Mouse (Mus musculus) CH12.LX (cell line): Measurements from ENCODE around the gene Cebpg. TPM values are rescaled to one million over a fixed set of nuclear protein-coding genes. Genes with fewer than 3 reads are reported as not detected.
A peak's percentile ranks its signal among the peaks of the same experiment; 100 is the strongest.

Experiments
- DNase-seq: peaks from one replicate; pipeline ENCODE4 v3.0.0-alpha.2; 2013; ENCODE audit errors: extremely low read depth
- H3K27ac ChIP-seq: 2 replicates; pipeline ENCODE4 v1.5.1; 2012; ENCODE audit warnings: low read depth, mild to moderate bottlenecking, control low read depth, moderate library complexity; ENCODE audit not compliant: insufficient read depth
- H3K27me3 ChIP-seq: replicated peaks from 2 replicates; pipeline ENCODE3; 2012; ENCODE audit warnings: inconsistent platforms
- H3K36me3 ChIP-seq, 2 experiments: replicated peaks in 1 of 2; 2 replicates each; pipeline versions ENCODE3 to v1.6.1; 2012; ENCODE audit warnings: inconsistent platforms in 1 of 2, low read length in 1 of 2, mild to moderate bottlenecking in 1 of 2, mixed read lengths in 1 of 2, moderate library complexity in 1 of 2; ENCODE audit not compliant: control insufficient read depth in 1 of 2, insufficient read depth in 1 of 2
- H3K4me1 ChIP-seq, 2 experiments: 2 replicates each; pipeline ENCODE4 v1.6.1; 2012; ENCODE audit warnings: inconsistent platforms in 1 of 2, moderate library complexity in 1 of 2; ENCODE audit not compliant: insufficient read depth in 2 of 2, control insufficient read depth in 1 of 2
- H3K4me2 ChIP-seq: 2 replicates; pipeline ENCODE4 v1.6.1; 2012; ENCODE audit warnings: low read depth, mild to moderate bottlenecking, control low read depth; ENCODE audit not compliant: poor library complexity, insufficient read depth, severe bottlenecking
- H3K4me3 ChIP-seq, 3 experiments: fragments of 150-350 bp in 1 of 3; sonication (generic) in 1 of 3; replicated peaks in 1 of 3; 2 replicates each; pipeline versions ENCODE3 to v1.5.1; 2011 to 2012; ENCODE audit warnings: low read depth in 2 of 3, low read length in 2 of 3, mild to moderate bottlenecking in 2 of 3, moderate library complexity in 2 of 3, control low read depth in 1 of 3, improper control_type of control experiment in 1 of 3, inconsistent platforms in 1 of 3, mixed read lengths in 1 of 3; ENCODE audit not compliant: poor library complexity in 1 of 3
- H3K79me2 ChIP-seq: replicated peaks from 2 replicates; pipeline ENCODE4 v1.6.1; 2012; ENCODE audit warnings: mild to moderate bottlenecking, moderate library complexity; ENCODE audit not compliant: control insufficient read depth, poor library complexity, insufficient read depth, severe bottlenecking; ENCODE audit errors: extremely low read depth
- H3K9ac ChIP-seq: 2 replicates; pipeline ENCODE4 v1.6.1; 2012; ENCODE audit warnings: low read depth, mild to moderate bottlenecking, control low read depth, moderate library complexity; ENCODE audit not compliant: insufficient read depth
- H3K9me3 ChIP-seq: replicated peaks from 2 replicates; pipeline ENCODE3; 2012; ENCODE audit warnings: low read length, inconsistent platforms, mixed read lengths
- BHLHE40 ChIP-seq: IDR thresholded peaks from 2 replicates; pipeline ENCODE4 v1.6.1; 2011; ENCODE audit warnings: mild to moderate bottlenecking, low read depth, low read length, improper control_type of control experiment
- CHD2 ChIP-seq: IDR thresholded peaks from 2 replicates; pipeline ENCODE4 v1.6.1; 2011; ENCODE audit warnings: low read length, improper control_type of control experiment
- CTCF ChIP-seq, 2 experiments: IDR thresholded peaks in 1 of 2; conservative IDR thresholded peaks in 1 of 2; 2 replicates each; pipeline ENCODE4 v1.5.1; 2011 to 2012; ENCODE audit warnings: low read depth in 2 of 2, low read length in 2 of 2, improper control_type of control experiment in 1 of 2, inconsistent platforms in 1 of 2, mild to moderate bottlenecking in 1 of 2, moderate library complexity in 1 of 2
- E2F4 ChIP-seq: IDR thresholded peaks from 2 replicates; pipeline ENCODE4 v1.6.1; 2011; ENCODE audit warnings: low read depth, low read length, improper control_type of control experiment; ENCODE audit not compliant: insufficient replicate concordance
- ELF1 ChIP-seq: IDR thresholded peaks from 2 replicates; pipeline ENCODE4 v1.6.1; 2014; ENCODE audit warnings: low read depth, mild to moderate bottlenecking, inconsistent platforms, low read length, improper control_type of control experiment
- EP300 ChIP-seq: IDR thresholded peaks from 2 replicates; pipeline ENCODE4 v1.6.1; 2011; ENCODE audit warnings: low read length, improper control_type of control experiment
- HCFC1 ChIP-seq: IDR thresholded peaks from 2 replicates; pipeline ENCODE4 v1.6.1; 2012; ENCODE audit warnings: low read depth, mild to moderate bottlenecking, inconsistent platforms, low read length, improper control_type of control experiment
- MAFK ChIP-seq: IDR thresholded peaks from 2 replicates; pipeline ENCODE4 v1.6.1; 2011; ENCODE audit warnings: low read length, improper control_type of control experiment; ENCODE audit not compliant: insufficient replicate concordance
- MXI1 ChIP-seq: IDR thresholded peaks from 2 replicates; pipeline ENCODE4 v1.6.1; 2011; ENCODE audit warnings: mild to moderate bottlenecking, low read depth, low read length, improper control_type of control experiment
- MYC ChIP-seq: IDR thresholded peaks from 2 replicates; pipeline ENCODE4 v1.6.1; 2011; ENCODE audit warnings: low read depth, mild to moderate bottlenecking, improper control_type of control experiment, low read length
- NELFE ChIP-seq: IDR thresholded peaks from 2 replicates; pipeline ENCODE4 v1.6.1; 2011; ENCODE audit warnings: low read depth, low read length, improper control_type of control experiment
- NRF1 ChIP-seq: IDR thresholded peaks from 2 replicates; pipeline ENCODE4 v1.6.1; 2014; ENCODE audit warnings: low read depth, mild to moderate bottlenecking, inconsistent platforms, low read length, improper control_type of control experiment, moderate library complexity
- POLR2A ChIP-seq: IDR thresholded peaks from 2 replicates; pipeline ENCODE4 v1.6.1; 2011; ENCODE audit warnings: low read depth, mild to moderate bottlenecking, improper control_type of control experiment, low read length
- RAD21 ChIP-seq: IDR thresholded peaks from 2 replicates; pipeline ENCODE4 v1.6.1; 2011; ENCODE audit warnings: low read depth, mild to moderate bottlenecking, low read length, improper control_type of control experiment, moderate library complexity
- RCOR1 ChIP-seq: conservative IDR thresholded peaks from 2 replicates; pipeline ENCODE4 v1.6.1; 2012; ENCODE audit warnings: low read depth, mild to moderate bottlenecking, inconsistent platforms, low read length, improper control_type of control experiment
- SMC3 ChIP-seq: IDR thresholded peaks from 2 replicates; pipeline ENCODE4 v1.6.1; 2011; ENCODE audit warnings: low read depth, low read length, improper control_type of control experiment
- TBP ChIP-seq: conservative IDR thresholded peaks from 2 replicates; pipeline ENCODE4 v1.6.1; 2011; ENCODE audit warnings: low read depth, low read length, improper control_type of control experiment
- TCF12 ChIP-seq: IDR thresholded peaks from 2 replicates; pipeline ENCODE4 v1.6.1; 2014; ENCODE audit warnings: low read depth, mild to moderate bottlenecking, inconsistent platforms, low read length, improper control_type of control experiment
- ZMIZ1 ChIP-seq: IDR thresholded peaks from 2 replicates; pipeline ENCODE4 v1.6.1; 2012; ENCODE audit warnings: low read depth, mild to moderate bottlenecking, inconsistent platforms, low read length, improper control_type of control experiment
- ZNF384 ChIP-seq: IDR thresholded peaks from 2 replicates; pipeline ENCODE4 v1.6.1; 2012; ENCODE audit warnings: low read depth, low read length, improper control_type of control experiment, inconsistent platforms
- dilution Hi-C: fragments of 300-500 bp; cut with MboI; formaldehyde crosslinking; loops from 2 replicates; pipeline ENCODE4 v1.14.3; 2020; ENCODE audit warnings: low sequenced_read_pairs; ENCODE audit not compliant: extremely low pct_unique_long_range_greater_than_20kb, extremely low pct_ligation_motif_present
- in situ Hi-C: fragments of 300-500 bp; cut with MboI; formaldehyde crosslinking; loops from 3 replicates; pipeline ENCODE4 v1.14.3; 2019; ENCODE audit warnings: low sequenced_read_pairs, low pct_ligation_motif_present, low pct_unique_long_range_greater_than_20kb, mixed read lengths
- polyA plus RNA-seq: library from polyadenylated mRNA; unstranded; fragments of >175 nt; gene quantifications from 2 replicates; pipeline ENCODE4 v1.2.1, GENCODE M21; 2012; ENCODE audit warnings: low read depth; ENCODE audit not compliant: insufficient read length
- total RNA-seq, 2 experiments: library from RNA; depleted of rRNA; stranded (reverse); fragments of 300-350 nt in 1 of 2; fragments of >200 nt in 1 of 2; gene quantifications; 2 replicates each; pipeline ENCODE4 v1.2.3; 2012 to 2014

The Cebpg gene
- total RNA-seq (2012; rRNA removed) (23.6 and 34.6 TPM in 2 replicates), total RNA-seq (2014; rRNA removed) (25.3 and 27.0 TPM in 2 replicates), polyA plus RNA-seq (19.9 and 23.5 TPM in 2 replicates)

- dilution Hi-C loops, result no loop called here
- in situ Hi-C loops, result no loop called here
- DNase-seq, result peak; percentile 83
Measured at GRCm38 (mm10) chr7:35056436-35056864, at the start of gene Cebpg. Cebpg (minus strand) TSS chr7:35056573.

GRCm38 (mm10) chr7:35099528-35099927 is 43.2 kb upstream of the Cebpg start:
- H3K79me2 ChIP-seq, result no peaks in the 10 kb centered on the region
- TF ChIP-seq BHLHE40 (no peak), MAFK (no peak), ZNF384 (no peak), E2F4 (no peak), MYC (no peak), SMC3 (no peak), RAD21 (no peak)
- dilution Hi-C loops (no loop called here), in situ Hi-C loops (no loop called here)
- H3K4me3 ChIP-seq, result no peak overlapping the region
- peaks cover 6% of the 10 kb centered on the region for H3K9me3 ChIP-seq
- H3K27ac ChIP-seq, result no peak overlapping the region
- H3K4me2 ChIP-seq, result no peak overlapping the region
- DNase-seq, result no peak
- peaks cover 3 to 5% of the 10 kb centered on the region in 2 experiments; a peak in 3 of 4 replicates for H3K4me1 ChIP-seq
- no peaks in the 10 kb centered on the region for H3K36me3 ChIP-seq
- H3K9ac ChIP-seq, result no peak overlapping the region
- no peaks in the 10 kb centered on the region for H3K27me3 ChIP-seq

More at GRCm38 (mm10) chr7:35056436-35056864, at the start of gene Cebpg:
- peaks cover 5% of the 10 kb centered on the region for H3K9me3 ChIP-seq
- H3K9ac ChIP-seq, result peak within 1 kb of the TSS; percentile 99
- H3K79me2 ChIP-seq, result peaks cover 44% of the 10 kb centered on the region
- no peaks in the 10 kb centered on the region for H3K27me3 ChIP-seq
- H3K4me1 ChIP-seq, result peaks cover 3 to 45% of the 10 kb centered on the region in 2 experiments; a peak in 3 of 4 replicates
- no peak for TF ChIP-seq CTCF (conservative IDR thresholded peaks at IDR 0.05 in 1 of 2, IDR thresholded peaks at IDR 0.05 in 1 of 2; ENCODE audit: low read depth in 2 of 2, low read length in 2 of 2)
- TF ChIP-seq ELF1, result peak; percentile 64
- TF ChIP-seq NELFE, result peak; percentile 78; the same call in 1 of the 2 replicates
- peak; percentile 51; the same call in 1 of the 2 replicates for TF ChIP-seq MXI1
- peak; percentile 85 for TF ChIP-seq CHD2
- peak; percentile 80 for TF ChIP-seq ZMIZ1
- TF ChIP-seq POLR2A, result peak; percentile 80
- no peak for TF ChIP-seq RCOR1
- TF ChIP-seq TCF12, result peak; percentile 77
- no peak for TF ChIP-seq EP300
- TF ChIP-seq NRF1, result peak; percentile 45; the same call in 1 of the 2 replicates
- no peak for TF ChIP-seq RAD21
- TF ChIP-seq HCFC1, result peak; percentile 62
- TF ChIP-seq TBP, result 0 out of 2 replicates have a peak, but pooled peaks have one; percentile 9
- peak within 1 kb of the TSS; percentile 97 for H3K27ac ChIP-seq
- peak within 1 kb of the TSS; percentile 98 for H3K4me2 ChIP-seq
- H3K4me3 ChIP-seq, result peak within 1 kb of the TSS; percentile 93 to 98 (median 97)
- H3K36me3 ChIP-seq, result peaks cover 2 to 11% of the 10 kb centered on the region in 2 experiments
